Mouse (Mus musculus): Measurements from ENCODE around the gene Esp34. TPM values are rescaled to one million over a fixed set of nuclear protein-coding genes. Genes with fewer than 3 reads are reported as not detected.

Esp34 gene
- total RNA-seq (2021), result not detected
- long read RNA-seq, experiment 1, result 0 reads
- long read RNA-seq, experiment 2, result 0 reads

DNA sequence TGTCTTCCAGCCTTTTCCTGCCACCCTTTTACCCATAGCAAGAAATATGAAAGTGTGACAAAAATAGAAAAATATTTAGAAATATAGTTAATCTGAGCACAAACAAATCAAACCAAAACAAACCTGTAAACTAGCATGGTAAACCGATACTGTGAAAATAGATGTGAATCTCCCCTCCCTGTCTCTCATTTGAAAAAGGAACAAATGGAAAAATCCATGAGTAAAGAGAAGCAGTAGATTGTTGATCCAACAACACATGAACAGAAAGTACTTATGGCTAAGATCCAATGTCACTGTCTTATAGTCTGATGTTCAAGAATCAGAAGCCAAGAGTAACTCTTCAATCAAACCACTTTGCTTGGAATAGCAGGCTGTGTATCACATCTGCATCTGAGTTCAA lies at the start of gene Esp34:
Gene Esp34, plus strand, starts transcription at position 301 of the 400 bp plus-strand sequence.
- no peak for DNase-seq (ENCODE audit: low spot score)

DNA sequence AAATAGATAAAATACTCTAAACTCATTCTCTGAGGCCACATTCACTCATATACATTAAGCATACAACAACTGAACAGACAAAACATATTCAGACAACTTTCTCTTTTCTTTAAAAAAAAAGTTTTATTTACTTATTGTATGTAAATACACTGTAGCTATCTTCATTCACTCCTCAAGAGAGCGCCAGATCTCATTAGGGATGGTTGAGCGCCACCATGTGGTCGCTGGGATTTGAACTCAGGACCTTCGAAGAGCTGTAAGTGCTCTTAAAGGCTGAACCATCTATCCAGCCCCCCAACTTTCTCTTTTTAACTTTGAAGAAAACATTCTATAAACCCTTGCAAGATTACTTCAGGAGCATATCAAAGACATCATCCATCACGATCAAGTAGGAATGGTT lies 8.5 kb downstream of the Esp34 start:
- DNase-seq (ENCODE audit: low spot score), result no peak

Other genes starting within 250 kb of the Esp34 start
- not detected for gene Olfr137, start 246.6 kb upstream of the Esp34 start, total RNA-seq (2021)
- gene Olfr136, start 224.4 kb upstream of the Esp34 start, total RNA-seq (2021), result not detected
- gene Esp36, start 134.0 kb upstream of the Esp34 start, total RNA-seq (2021), result not detected
- gene Esp31, start 85.3 kb downstream of the Esp34 start, total RNA-seq (2021), result not detected

All from gastrocnemius, adult 18-20 months (tissue).